Mouse (Mus musculus) megakaryocyte, embryonic 14.5 days (primary cell): ENCODE results near the gene Otud4.
"Not testable (repeated sequence)": the region's sequence is repeated elsewhere in the genome, so short reads cannot be mapped to it uniquely, and the experiment has no call there.

ENCODE experiments used
- FLI1 ChIP-seq: IDR thresholded peaks from 2 replicates; pipeline ENCODE4 v1.6.1; 2012; ENCODE audit warnings: low read length, inconsistent platforms, mixed read lengths
- GATA1 ChIP-seq: IDR thresholded peaks from 3 replicates; pipeline ENCODE4 v1.6.1; 2012; ENCODE audit warnings: mixed read lengths, low read length, inconsistent platforms, borderline replicate concordance

DNA sequence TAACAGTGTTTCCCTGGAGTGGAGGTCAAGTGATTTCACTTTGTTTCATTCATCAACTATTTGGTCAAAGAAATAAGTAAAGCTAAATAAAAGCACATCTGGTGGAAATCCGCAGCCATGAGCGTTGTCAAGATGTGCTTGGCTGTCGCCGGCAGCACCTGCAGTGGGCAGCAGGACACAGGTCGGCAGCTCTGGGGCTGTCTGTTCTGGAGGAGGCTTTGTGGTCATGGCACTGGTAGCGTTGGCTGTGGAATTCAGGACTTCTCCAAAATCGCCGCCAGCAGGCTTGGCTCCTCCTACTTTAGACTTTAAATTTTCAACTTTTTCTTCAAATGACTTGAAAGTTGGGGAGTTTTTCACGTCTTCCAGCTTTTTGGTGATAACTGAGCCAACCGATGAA lies 40.7 kb downstream of the Otud4 start:
- not testable (repeated sequence) for TF ChIP-seq GATA1, FLI1
